Mouse (Mus musculus) erythroid progenitor cell, adult 5-6 weeks (primary cell): ENCODE measurements around the gene Ttc38. TPM values are rescaled to one million over a fixed set of nuclear protein-coding genes. Genes with fewer than 3 reads are reported as not detected.

ENCODE experiments used
- ATAC-seq: replicated peaks from 2 replicates; pipeline ENCODE4 v1.8.0; 2016; ENCODE audit warnings: moderate number of reproducible peaks, mild to moderate bottlenecking, moderate TSS enrichment, inconsistent platforms; ENCODE audit not compliant: poor library complexity, low FRiP score, severe bottlenecking
- total RNA-seq, 2 experiments: library from RNA; stranded (forward) in 1 of 2; stranded (reverse) in 1 of 2; fragments of 150-400 nt in 1 of 2; fragments of 186-747, 209-891 nt in 1 of 2; gene quantifications; 2 replicates each; pipeline versions ENCODE4 v1.2.3 to v1.2.4; 2015 to 2017; ENCODE audit warnings: low replicate concordance in 2 of 2

Ttc38 gene
- total RNA-seq (2015; ENCODE audit: low replicate concordance) (0.42 and 1.1 TPM in 2 replicates), total RNA-seq (2017; ENCODE audit: low replicate concordance) (2.0 and 5.9 TPM in 2 replicates)

DNA sequence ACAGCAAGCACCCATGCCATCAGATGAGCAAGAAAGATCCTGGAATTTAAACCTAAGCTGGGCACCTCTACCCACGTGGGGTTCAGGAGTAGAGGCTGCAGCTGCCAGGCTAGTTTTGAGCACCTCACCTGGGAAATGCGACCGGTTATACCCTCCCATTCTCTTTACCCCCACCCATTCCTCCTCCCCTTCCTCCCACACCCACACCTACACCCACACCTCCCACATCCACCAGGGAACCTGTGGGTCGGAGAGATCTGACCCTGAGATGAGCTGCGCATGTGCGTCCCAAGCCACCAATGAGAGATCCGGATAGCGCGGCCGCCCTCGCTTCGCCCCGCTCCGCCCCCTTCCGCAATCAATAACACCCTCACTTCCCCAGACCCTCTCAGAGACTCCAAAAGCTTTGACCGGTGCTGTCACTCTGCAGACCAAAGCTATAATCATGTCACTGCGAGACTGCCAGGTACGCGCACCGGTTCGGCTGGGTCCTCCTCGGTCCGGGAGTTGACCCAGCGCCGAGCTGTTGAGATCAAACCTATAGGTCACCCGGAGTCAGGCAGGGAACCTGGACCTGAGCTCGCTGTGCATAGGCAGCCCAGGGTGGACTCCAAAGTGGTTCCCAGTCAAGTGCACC lies at the start of gene Ttc38:
Gene Ttc38, plus strand, starts transcription at position 353 of the 637 bp plus-strand sequence.
- peak; percentile 85 for ATAC-seq

DNA sequence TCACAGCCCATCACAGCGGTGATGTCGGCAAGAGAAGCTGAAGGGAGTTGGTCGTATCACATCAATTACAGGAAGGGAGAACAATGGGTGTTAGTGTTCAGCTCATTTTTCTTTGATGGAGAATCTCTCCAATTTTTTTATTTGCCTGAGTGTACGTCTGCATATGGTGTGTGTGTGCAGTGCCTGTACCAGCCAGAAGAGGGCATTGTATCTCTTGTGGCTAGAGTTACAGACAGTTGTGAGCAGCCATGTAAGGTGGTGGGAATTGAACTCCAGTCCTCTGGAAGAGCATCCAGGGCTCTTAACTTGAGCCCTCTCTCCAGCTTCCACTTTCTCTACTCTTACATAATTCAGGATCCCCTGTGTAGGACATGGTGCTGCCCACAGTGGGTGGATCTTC lies 49.0 kb upstream of the Ttc38 start:
- ATAC-seq = 0 out of 2 replicates have a peak, but pooled peaks have one; percentile 34

DNA sequence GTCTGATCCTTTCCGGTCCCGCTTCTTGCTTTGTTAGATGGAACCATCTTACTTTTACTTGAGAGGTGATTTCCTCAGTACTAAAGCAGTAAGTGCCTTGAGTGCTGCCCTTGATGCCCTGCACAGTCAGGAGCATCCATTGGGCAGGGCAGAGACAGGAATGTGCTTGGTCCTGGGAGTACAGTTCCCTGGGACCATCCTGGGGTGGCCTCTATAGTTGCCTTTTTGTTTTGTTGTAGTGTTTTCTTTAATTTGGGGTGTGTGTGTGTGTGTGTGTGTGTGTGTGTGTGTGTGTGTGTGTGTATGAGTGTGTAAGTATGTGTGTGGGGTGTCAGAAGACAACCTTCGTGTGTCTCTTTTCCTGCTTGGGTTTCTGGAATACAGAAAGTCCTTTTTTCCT lies 47.8 kb upstream of the Ttc38 start:
- ATAC-seq = no peak

DNA sequence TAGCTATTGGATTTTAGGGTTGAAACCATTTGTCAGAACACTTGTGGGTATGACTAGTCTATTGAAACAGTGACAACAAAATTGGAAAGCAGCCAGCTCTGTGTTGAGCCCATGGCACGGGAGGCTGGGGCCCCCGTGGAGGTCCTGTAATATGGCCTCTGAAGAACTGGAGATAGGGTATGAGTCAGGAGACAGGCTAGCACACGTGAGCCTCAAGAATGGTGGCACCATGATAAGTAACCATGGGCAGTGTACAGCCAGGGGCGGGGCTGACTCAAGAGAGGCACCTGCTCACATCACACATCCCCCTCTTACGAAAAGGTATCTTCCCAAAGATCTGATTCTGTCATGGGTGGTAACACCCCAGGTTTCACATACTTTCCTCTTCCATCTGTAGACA lies 45.4 kb upstream of the Ttc38 start:
- ATAC-seq = no peak

DNA sequence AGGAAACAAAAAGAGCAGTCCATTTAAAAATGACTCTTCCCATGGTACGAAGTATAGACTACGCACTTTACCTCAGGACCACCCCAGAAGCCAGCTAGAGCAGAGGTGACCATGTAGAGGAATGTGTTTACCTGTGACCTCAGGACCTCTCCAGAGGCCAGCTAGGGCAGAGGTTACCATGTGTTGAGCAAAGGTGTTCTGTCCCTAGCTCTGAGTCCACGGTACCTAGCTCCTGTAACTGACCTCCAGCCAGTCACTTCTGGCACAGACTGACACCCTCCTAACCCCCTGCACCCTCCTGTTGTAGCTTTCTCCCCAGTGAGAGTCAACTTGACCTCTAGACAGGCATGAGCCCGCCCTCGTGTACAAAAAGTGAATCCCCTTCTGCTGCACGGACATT lies 44.6 kb upstream of the Ttc38 start:
- no peak for ATAC-seq

DNA sequence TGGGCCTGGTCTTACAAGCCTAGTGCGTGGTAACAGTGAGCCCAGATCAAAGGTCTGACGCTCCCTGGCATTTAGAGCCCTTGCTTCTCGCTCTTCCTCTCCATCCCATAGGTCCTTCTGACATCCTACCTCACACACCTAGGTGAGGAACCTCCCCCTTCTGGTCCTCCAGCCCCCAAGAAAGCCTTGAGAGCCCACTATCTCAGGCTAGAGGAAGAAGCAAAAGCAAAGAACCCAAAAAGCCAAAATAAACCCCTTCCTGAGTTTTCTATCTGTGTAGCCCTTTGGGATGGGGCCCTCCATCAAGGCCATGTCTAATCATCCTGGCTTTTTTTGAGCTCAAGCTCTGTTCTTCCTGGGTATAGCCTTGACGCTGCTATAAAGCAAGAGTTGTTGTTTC lies 44.1 kb upstream of the Ttc38 start:
- ATAC-seq = no peak

DNA sequence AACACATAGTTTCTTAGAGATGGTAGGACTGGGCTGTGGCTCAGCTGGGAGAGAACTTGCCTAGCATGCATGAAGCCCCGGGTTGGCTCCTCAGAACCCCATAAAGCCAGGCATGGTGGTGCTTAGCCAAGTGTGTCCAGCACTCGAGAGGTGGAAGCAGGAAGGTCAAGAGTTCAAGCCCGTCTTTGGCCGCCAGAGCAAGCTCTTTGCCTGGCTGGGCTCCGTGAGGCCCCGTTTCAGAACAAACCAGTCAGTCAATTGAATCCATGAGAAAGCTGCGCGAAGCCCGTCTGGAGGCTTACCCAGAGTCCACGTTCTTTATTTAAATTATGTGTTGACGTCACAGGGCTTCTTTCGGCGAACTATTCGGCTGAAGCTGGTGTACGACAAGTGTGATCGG lies 43.5 kb upstream of the Ttc38 start:
- no peak for ATAC-seq

DNA sequence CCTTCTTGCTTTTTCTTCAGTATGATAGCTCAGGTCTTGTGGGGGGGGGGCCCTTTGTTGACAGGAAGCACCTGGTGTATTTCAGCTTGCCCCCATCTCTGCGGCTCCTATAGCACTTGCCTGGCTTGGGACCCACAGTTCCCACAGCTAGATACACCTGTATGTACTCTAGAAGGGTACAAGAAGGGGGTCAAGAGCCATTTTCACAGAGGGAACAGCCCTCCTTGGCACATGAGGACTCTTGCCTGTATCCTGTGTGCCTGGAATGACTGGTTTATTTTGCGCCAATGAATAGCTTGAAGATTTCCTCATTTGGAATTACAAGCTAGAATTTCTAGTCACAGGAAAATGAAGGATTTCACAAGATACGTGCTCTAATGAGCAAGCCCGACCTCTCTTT lies 40.7 kb upstream of the Ttc38 start:
- no peak for ATAC-seq

DNA sequence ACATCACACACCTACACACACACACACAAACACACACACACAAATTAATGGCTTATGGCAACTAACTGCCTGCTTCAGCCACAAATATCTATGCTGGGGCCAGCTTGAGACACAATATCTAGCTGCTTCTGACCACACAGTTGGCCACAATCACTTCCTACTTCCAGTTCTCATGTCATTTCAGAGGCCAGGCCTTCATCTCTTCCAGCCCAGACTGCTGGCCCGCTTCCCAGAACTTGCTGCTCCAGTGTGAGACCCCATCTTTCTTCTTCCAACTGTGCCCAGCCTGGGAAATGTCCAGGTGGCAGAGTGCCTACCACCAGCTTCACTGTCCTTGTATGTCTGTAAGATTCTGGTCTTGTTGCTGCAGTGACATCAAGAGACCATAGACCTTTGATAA lies 39.3 kb upstream of the Ttc38 start:
- ATAC-seq = no peak

DNA sequence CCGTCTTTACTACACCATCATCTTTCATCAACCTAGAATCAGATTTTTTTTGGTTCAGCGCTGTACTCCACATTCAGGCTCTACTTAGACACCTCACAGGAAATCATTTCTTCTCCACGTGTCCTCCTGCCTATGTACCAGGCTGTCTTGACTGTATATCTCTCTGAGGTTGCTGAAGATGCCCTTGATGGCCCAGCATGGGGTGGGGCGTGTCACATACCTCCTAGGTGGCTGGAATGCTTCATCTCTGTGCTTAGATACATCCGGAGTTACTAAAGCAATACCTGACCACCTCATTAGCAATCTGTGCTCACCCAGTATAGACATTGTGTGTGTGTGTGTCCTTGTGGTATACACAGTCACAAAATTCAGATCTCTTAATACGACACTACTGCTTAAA lies 36.6 kb upstream of the Ttc38 start:
- ATAC-seq = no peak

DNA sequence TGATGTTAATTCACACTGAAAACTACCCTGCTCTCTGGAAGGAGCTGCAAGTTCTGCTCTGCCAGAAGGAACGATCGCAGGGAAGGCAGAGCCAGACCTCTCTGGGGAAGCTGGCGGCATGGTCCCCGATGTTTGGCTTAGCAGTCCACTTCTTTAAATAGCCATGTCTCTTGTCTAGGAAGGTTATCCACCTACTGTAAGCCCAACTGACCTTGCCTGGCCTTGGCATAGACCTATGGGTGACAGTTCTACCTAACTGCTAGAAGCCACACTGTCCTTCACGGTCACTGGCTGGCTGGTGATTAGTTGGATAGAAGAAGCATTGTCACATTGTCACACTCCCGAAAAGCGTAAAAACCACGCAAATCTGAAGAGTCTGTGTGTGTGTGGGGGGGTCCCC lies 33.4 kb upstream of the Ttc38 start:
- no peak for ATAC-seq

DNA sequence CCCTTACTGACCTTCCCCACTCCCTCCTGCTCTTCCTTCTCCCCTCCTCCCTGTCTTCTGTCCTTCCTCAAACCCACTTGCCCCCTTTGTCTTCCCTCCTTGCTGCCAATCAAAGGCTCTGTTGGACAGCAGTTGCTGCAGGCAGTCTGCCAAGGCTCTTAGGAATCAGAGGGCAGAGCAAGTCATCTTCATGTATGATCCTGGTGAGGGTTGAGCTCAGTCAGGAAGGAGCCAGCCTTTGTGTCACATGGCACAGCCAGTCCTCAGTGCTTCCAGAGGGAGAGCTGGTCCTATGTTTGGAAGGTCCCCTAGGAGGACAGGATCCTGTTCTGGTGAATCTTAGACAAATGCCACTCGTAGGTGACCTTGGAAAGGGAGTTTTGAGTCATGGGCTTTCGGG lies 29.2 kb upstream of the Ttc38 start:
- ATAC-seq = no peak

DNA sequence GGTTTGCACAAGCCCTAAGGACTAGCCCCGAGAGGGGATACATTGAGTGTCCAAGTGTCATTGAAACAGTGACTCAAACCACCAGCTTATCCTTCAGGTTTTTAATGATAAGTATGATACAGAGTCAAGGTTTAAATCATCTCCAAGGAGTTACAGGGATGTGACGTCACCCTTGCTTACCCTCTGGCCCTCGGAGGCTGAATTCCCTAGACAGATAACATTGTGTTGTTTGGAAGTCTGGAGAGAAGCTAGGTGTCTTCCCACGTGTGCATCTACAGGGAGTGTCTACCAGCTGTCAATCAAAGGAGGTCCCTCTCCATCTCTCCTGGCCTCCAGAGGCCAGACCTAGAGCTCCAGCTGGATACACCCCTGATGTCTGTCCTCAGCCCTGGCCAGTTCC lies 25.2 kb upstream of the Ttc38 start:
- no peak for ATAC-seq

DNA sequence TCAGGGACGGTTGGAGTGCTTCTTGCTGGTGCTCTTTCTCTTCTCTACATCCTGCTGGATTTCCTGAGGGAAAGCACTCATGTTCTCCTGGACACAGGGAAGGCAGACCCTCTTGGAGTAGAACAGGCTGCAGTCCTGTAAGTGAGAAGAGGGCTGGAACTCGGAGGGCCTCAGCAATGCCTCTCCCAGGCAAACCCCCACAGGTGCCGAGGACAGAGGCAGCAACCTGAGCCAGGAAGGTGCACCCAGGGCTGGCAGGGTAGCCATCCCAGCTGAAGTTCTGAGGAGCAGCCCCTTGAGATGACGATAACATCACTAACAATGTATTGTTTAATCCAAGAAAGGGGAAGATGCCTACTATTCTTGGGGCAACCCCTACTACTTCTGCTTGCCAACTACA lies 24.7 kb upstream of the Ttc38 start:
- no peak for ATAC-seq

DNA sequence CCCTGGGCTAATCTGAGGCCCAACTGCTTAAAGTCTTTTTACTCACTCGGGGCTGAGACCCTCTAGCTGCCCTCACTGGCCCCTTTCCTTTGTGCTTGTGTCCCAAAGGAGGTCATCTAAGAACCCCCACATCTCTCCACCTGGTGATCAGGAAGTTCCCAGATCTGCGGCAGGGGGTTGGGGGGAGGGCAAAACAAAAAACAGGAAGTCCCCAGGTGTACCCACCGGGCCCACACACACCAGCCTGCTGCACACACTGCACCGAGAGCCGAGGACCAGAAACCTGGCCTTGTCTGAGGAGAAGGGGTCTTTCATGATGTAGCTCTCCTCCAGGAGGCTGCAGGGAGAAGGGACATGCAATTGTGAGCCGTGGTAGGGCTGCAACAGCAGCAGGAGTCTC lies 24.1 kb upstream of the Ttc38 start:
- ATAC-seq = no peak

DNA sequence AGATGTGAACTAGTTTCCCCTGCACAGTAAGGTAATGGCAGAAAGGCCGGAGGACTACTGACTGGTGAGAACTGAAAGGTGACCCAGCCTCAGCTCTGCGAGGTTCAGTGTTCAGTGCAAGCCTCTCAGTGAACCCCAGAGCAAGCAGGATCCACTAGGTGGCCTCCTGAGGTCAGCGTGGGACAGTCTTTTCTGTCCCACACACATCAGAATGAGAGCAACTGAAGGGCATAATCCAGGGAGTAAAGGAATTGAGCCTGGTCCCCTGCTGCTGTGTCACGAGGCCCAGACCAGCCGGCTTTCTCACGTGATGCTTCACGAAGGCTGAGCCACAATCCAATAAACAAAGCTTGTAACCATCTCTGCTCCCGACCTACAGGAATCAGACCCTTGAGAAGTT lies 23.7 kb upstream of the Ttc38 start:
- no peak for ATAC-seq

DNA sequence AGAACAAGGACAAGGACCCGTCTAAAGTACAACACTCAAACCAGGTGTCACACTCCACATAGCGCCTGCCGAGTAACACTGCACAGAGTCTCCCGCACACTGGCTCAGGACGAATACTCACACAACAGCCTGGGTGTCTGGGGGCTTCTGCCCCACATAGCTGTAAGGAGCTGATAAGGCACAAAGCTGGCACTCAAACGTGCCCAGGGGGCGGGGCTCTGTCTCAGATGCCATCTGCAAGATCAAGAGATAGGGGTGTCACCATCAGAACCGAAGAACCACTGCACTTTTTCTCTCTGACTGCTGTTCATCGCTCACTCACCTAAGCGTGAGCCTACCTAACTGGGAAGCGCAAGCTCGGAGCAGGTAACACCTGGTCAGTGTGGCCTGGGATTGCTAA lies 23.0 kb upstream of the Ttc38 start:
- no peak for ATAC-seq

DNA sequence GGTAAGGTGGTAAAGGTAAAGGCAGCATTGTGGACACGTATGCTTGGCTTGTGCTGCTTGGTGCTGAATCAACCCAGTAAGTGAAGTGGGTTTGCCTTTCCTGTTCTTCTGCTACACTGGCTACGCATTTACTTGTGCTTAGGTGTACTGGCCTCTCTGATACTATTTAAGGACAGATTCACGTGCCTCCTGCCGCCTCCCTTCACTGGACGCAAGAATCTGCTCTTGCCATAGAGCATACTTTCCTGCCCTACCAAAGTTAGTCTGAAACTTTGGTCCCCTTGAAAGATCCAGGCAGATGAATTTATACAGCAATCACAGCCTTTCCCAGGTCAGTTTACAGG lies 21.7 kb upstream of the Ttc38 start:
- no peak for ATAC-seq

DNA sequence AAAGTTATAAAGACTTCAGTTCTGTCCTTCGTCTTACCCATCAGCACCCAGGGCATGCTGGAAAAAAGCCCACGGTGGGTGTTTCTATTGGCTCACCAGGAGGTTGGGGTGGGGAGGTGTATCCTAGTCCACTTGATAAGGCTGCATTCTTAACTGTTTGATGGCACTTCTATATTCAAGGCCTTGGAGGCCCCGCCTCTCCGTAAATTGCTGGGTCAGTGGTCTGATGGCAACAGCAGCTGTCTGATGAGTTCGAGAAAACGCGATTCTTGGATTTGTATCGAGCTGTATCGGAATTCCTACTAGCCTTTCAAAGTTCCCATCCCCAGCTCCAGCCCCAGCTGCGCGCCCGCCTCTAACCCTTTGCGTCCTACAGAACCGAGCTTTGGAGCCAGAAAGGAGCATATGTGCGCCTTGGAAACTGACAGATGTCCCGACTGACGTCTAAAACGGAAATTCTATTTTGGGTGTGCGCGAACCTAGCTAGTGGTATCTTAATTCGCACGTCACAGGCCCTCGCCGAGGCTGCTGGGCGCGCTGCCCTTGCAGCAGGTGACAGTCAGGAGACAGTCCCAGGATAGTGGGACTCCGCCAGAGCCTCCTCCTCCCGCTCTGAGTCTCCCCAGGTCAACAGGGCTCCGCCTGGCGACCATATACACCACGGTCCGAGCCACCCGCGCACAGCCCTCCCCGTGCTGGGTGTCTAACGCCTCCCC lies 21.1 kb upstream of the Ttc38 start:
- ATAC-seq = peak; percentile 82

DNA sequence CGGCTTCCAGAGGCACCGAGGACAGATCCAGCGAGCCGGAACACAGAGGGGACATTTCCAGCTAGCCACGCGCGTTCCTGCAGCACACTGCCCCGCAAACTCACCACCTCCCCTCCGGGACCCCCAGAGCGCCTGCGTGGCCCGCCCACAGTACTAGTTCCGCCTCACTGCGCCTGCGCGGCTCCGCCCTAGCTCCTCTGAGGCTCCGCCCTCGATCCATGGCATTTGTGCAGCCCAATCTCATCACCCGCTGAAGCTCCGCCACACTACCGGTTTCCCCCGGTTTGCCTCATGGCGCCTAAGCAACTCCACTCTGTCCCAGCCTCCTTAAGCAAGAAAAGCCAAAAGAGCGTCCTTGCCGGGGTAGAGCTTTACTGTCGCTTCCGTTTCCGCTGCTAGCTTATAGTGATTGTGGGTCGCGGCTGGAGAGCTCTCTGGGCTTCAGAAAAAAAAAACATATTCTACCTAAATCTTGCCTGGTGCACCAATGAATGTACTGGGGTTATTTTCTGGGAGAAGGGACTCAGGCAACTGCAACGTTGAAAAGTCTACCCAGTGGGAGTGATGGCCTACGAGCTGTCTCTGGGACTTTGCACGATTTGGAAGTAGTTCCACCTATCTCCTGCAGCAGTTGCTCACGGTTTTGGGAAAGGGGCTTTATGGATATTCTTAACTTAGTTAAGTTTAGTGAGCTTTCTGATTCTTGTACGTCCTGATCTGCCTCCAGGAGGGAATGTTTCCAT lies 20.4 kb upstream of the Ttc38 start, which contains the start of gene Cdpf1:
Gene Cdpf1, minus strand, starts transcription at position 163 of the 743 bp plus-strand sequence.
- peak; percentile 91 for ATAC-seq

DNA sequence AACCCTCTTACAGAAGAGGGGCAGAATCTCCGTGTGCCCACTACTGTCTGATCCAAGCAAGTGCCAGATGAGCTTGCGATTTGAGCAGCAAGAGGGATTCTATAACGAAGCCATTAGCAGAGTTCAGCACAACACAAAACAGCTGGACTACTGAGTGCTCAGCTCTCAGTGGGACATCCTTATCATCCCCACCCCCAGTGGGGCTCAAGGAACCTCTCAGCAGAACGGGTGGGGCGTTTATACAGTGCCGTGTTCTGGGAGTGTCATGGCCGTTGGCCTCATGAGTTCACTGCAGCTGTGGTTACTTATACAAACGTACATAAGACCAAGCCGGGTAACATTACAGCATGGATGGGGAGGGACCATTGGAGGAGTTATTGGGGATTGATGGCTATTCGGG lies 18.7 kb upstream of the Ttc38 start:
- no peak for ATAC-seq
